Mouse (Mus musculus) liver, embryonic 13.5 days (tissue): ENCODE measurements at regions not wholly inside any gene's neighbourhood (a gene's known extent, or its start where the extent isn't known, plus 50 kb on each side); places are given as distances from the start of the nearest gene placed in this dataset.

Experiments used
- ATAC-seq: fragments of 200-750 bp; cut with Nextera tagmentation; 2 replicates; pipeline ENCODE4 v1.8.0; 2017; ENCODE audit warnings: low read depth, mild to moderate bottlenecking, moderate number of reproducible peaks, moderate library complexity
- DNase-seq: peaks from one replicate; pipeline ENCODE4 v3.0.0; 2022
- H3K27ac ChIP-seq: fragments of 300-500 bp; sonication (generic); 2 replicates; pipeline ENCODE4 v1.5.1; 2015; ENCODE audit warnings: moderate library complexity, mild to moderate bottlenecking, inconsistent platforms
- H3K27me3 ChIP-seq: fragments of 300-500 bp; sonication (generic); 2 replicates; pipeline ENCODE4 v1.6.1; 2015; ENCODE audit warnings: mild to moderate bottlenecking, inconsistent platforms
- H3K36me3 ChIP-seq: fragments of 300-500 bp; sonication (generic); 2 replicates; pipeline ENCODE4 v1.6.1; 2015; ENCODE audit warnings: mild to moderate bottlenecking, inconsistent platforms
- H3K4me1 ChIP-seq: fragments of 300-500 bp; sonication (generic); replicated peaks from 2 replicates; pipeline ENCODE4 v1.6.1; 2015; ENCODE audit warnings: inconsistent platforms
- H3K4me2 ChIP-seq: fragments of 300-500 bp; sonication (generic); 2 replicates; pipeline ENCODE4 v1.6.1; 2015; ENCODE audit warnings: inconsistent platforms, mild to moderate bottlenecking, moderate library complexity
- H3K4me3 ChIP-seq: fragments of 300-500 bp; sonication (generic); replicated peaks from 2 replicates; pipeline ENCODE4 v1.5.1; 2015; ENCODE audit warnings: mild to moderate bottlenecking, inconsistent platforms
- H3K9ac ChIP-seq: fragments of 300-500 bp; sonication (generic); 2 replicates; pipeline ENCODE4 v1.6.1; 2015; ENCODE audit warnings: mild to moderate bottlenecking, inconsistent platforms
- H3K9me3 ChIP-seq: fragments of 300-500 bp; sonication (generic); replicated peaks from 2 replicates; pipeline ENCODE4 v1.6.1; 2016; ENCODE audit warnings: inconsistent platforms
- WGBS: fragments of 180-500 bp; shearing (Covaris S2); methylation state at CpG from one replicate; pipeline ENCODE4 v1.1.7; 2015; ENCODE audit not compliant: insufficient replicate concordance; 5-methylcytosine and 5-hydroxymethylcytosine counted together

- ATAC-seq (no peak), DNase-seq (no peak)
- no peaks in the 10 kb centered on the region for H3K36me3 ChIP-seq
- no peaks in the 10 kb centered on the region for H3K27me3 ChIP-seq
- H3K4me2 ChIP-seq: no peak overlapping the region
- no peak overlapping the region for H3K27ac ChIP-seq
- no peaks in the 10 kb centered on the region for H3K9me3 ChIP-seq
- peaks cover 3% of the 10 kb centered on the region; the same call in 1 of the 2 replicates for H3K4me1 ChIP-seq
- no peak overlapping the region for H3K4me3 ChIP-seq
- WGBS: 70% methylated on average over 8 of the region's 8 CpGs
- H3K9ac ChIP-seq: no peak overlapping the region
Observed at GRCm38 (mm10) chr14:120136736-120137135, 94.5 kb upstream of the Oxgr1 start.

GRCm38 (mm10) chr14:120137680-120138136, 95.5 kb upstream of the Oxgr1 start:
- no peak overlapping the region for H3K27ac ChIP-seq
- peaks cover 3% of the 10 kb centered on the region; the same call in 1 of the 2 replicates for H3K4me1 ChIP-seq
- no peaks in the 10 kb centered on the region for H3K36me3 ChIP-seq
- no peaks in the 10 kb centered on the region for H3K9me3 ChIP-seq
- under 1% methylated on average over 21 of the region's 21 CpGs for WGBS
- H3K27me3 ChIP-seq: no peaks in the 10 kb centered on the region
- DNase-seq (peak; percentile 59), ATAC-seq (peak; percentile 84)
- peak overlapping the region; percentile 47 for H3K4me2 ChIP-seq
- H3K9ac ChIP-seq: 0 out of 2 replicates have a peak overlapping the region, but pooled peaks have one; percentile 13
- H3K4me3 ChIP-seq: peak overlapping the region; percentile 19; the same call in 1 of the 2 replicates

- ATAC-seq (no peak), DNase-seq (no peak)
- Histone ChIP-seq H3K27ac (no peak overlapping the region), H3K4me2 (no peak overlapping the region), H3K4me3 (no peak overlapping the region), H3K9me3 (no peaks in the 10 kb centered on the region), H3K4me1 (peaks cover 3% of the 10 kb centered on the region; the same call in 1 of the 2 replicates), H3K27me3 (no peaks in the 10 kb centered on the region), H3K36me3 (no peaks in the 10 kb centered on the region), H3K9ac (no peak overlapping the region)
- WGBS: 49% methylated on average over 5 of the region's 5 CpGs
Observed at GRCm38 (mm10) chr14:120138546-120138945, 96.3 kb upstream of the Oxgr1 start.

GRCm38 (mm10) chr14:120139256-120139655, 97.0 kb upstream of the Oxgr1 start:
- no peak for DNase-seq
- Histone ChIP-seq H3K9ac (no peak overlapping the region), H3K36me3 (no peaks in the 10 kb centered on the region), H3K27ac (no peak overlapping the region), H3K4me1 (peaks cover 3% of the 10 kb centered on the region; the same call in 1 of the 2 replicates), H3K27me3 (no peaks in the 10 kb centered on the region), H3K4me2 (no peak overlapping the region), H3K9me3 (no peaks in the 10 kb centered on the region), H3K4me3 (no peak overlapping the region)
- 77% methylated on average over 14 of the region's 14 CpGs for WGBS
- no peak for ATAC-seq

GRCm38 (mm10) chr14:120139671-120140071, 97.4 kb upstream of the Oxgr1 start:
- 77% methylated on average over 16 of the region's 16 CpGs for WGBS

GRCm38 (mm10) chr14:120140211-120140610, 98.0 kb upstream of the Oxgr1 start:
- Histone ChIP-seq H3K4me2 (no peak overlapping the region), H3K27me3 (no peaks in the 10 kb centered on the region), H3K4me1 (peaks cover 3% of the 10 kb centered on the region; the same call in 1 of the 2 replicates), H3K9me3 (no peaks in the 10 kb centered on the region), H3K4me3 (no peak overlapping the region), H3K36me3 (no peaks in the 10 kb centered on the region), H3K9ac (no peak overlapping the region), H3K27ac (no peak overlapping the region)
- DNase-seq (no peak), ATAC-seq (no peak)
- 77% methylated on average over 8 of the region's 8 CpGs for WGBS

More at GRCm38 (mm10) chr14:120139671-120140071, 97.4 kb upstream of the Oxgr1 start:
- no peaks in the 10 kb centered on the region for H3K9me3 ChIP-seq
- no peak overlapping the region for H3K4me3 ChIP-seq
- H3K36me3 ChIP-seq: no peaks in the 10 kb centered on the region
- DNase-seq (no peak), ATAC-seq (no peak)
- H3K27me3 ChIP-seq: no peaks in the 10 kb centered on the region
- H3K27ac ChIP-seq: no peak overlapping the region
- no peak overlapping the region for H3K9ac ChIP-seq
- no peak overlapping the region for H3K4me2 ChIP-seq
- H3K4me1 ChIP-seq: peaks cover 3% of the 10 kb centered on the region; the same call in 1 of the 2 replicates

- H3K4me2 ChIP-seq: no peak overlapping the region
- peaks cover 3% of the 10 kb centered on the region; the same call in 1 of the 2 replicates for H3K4me1 ChIP-seq
- 68% methylated on average over 14 of the region's 14 CpGs for WGBS
- H3K27me3 ChIP-seq: no peaks in the 10 kb centered on the region
- no peak overlapping the region for H3K4me3 ChIP-seq
- no peak overlapping the region for H3K9ac ChIP-seq
- ATAC-seq (no peak), DNase-seq (no peak)
- no peaks in the 10 kb centered on the region for H3K36me3 ChIP-seq
- no peaks in the 10 kb centered on the region for H3K9me3 ChIP-seq
- H3K27ac ChIP-seq: no peak overlapping the region
Observed at GRCm38 (mm10) chr14:120140791-120141747, 98.8 kb upstream of the Oxgr1 start.

GRCm38 (mm10) chr14:120142281-120142680, 100.0 kb upstream of the Oxgr1 start:
- Histone ChIP-seq H3K4me3 (no peak overlapping the region), H3K9ac (no peak overlapping the region), H3K4me2 (no peak overlapping the region), H3K27ac (no peak overlapping the region), H3K4me1 (peaks cover 3% of the 10 kb centered on the region; the same call in 1 of the 2 replicates), H3K27me3 (no peaks in the 10 kb centered on the region), H3K36me3 (no peaks in the 10 kb centered on the region), H3K9me3 (no peaks in the 10 kb centered on the region)
- ATAC-seq: no peak
- no peak for DNase-seq
- WGBS: 52% methylated on average over 4 of the region's 4 CpGs

GRCm38 (mm10) chr14:120144451-120144850, 102.2 kb upstream of the Oxgr1 start:
- ATAC-seq: no peak
- Histone ChIP-seq H3K36me3 (no peaks in the 10 kb centered on the region), H3K4me3 (no peak overlapping the region), H3K9me3 (no peaks in the 10 kb centered on the region), H3K4me2 (no peak overlapping the region), H3K4me1 (no peaks in the 10 kb centered on the region), H3K27ac (no peak overlapping the region), H3K9ac (no peak overlapping the region), H3K27me3 (no peaks in the 10 kb centered on the region)
- 70% methylated on average over 6 of the region's 6 CpGs for WGBS
- no peak for DNase-seq

GRCm38 (mm10) chr14:120146312-120146711, 104.1 kb upstream of the Oxgr1 start:
- Histone ChIP-seq H3K4me2 (no peak overlapping the region), H3K4me1 (no peaks in the 10 kb centered on the region), H3K27ac (no peak overlapping the region), H3K9me3 (no peaks in the 10 kb centered on the region), H3K4me3 (no peak overlapping the region), H3K27me3 (no peaks in the 10 kb centered on the region), H3K9ac (no peak overlapping the region), H3K36me3 (no peaks in the 10 kb centered on the region)
- DNase-seq (no peak), ATAC-seq (no peak)
- 77% methylated on average over 11 of the region's 11 CpGs for WGBS

GRCm38 (mm10) chr14:120146908-120147770, 104.9 kb upstream of the Oxgr1 start:
- H3K4me3 ChIP-seq: no peak overlapping the region
- no peaks in the 10 kb centered on the region for H3K36me3 ChIP-seq
- H3K4me1 ChIP-seq: no peaks in the 10 kb centered on the region
- DNase-seq (no peak), ATAC-seq (no peak)
- H3K27me3 ChIP-seq: no peaks in the 10 kb centered on the region
- H3K27ac ChIP-seq: no peak overlapping the region
- H3K4me2 ChIP-seq: no peak overlapping the region
- no peak overlapping the region for H3K9ac ChIP-seq
- no peaks in the 10 kb centered on the region for H3K9me3 ChIP-seq
- 73% methylated on average over 8 of the region's 8 CpGs for WGBS
